ENCODE assay signal across 20 mouse cellular contexts in the genomic region with DNA sequence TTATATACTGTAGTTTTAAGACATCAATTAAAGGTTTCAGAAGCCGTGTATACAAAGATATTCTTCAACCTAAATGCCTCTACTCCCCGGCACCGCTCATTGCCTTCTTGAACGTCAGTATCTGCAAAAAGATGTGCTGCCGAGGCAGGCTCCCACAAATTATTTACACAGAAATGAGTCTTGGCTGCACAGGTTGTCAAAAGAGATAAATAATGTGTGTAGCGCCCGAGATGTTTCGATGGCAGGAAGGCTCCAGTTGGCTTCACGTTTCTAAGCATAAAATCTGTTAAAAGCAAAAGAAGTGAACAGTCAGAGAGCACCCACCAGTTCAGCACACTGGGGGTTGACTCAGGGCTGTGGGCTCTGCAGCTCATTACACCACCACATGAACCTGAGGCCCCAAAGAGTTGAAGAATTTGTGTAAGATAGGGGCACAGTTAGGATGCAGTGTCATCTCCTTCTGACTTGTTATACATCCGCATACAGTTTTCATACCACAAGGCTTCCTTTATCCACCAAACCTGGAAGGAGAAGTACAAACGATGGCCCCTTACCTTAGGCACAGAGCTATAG.
DNase-seq lines count a peak whose midpoint lies in the region; ATAC-seq and TF ChIP-seq lines count a peak whose summit lies in the region.
"Had no signal": no experiment of that assay in that cellular context is flagged by ENCODE, and none has a peak within 500 bp of the region (broad histone marks: within the 10 kb centered on the region; RNA-seq: fewer than 3 reads in every experiment).

No protein-coding gene starts in this region.

- 0 out of 2 replicates have a peak overlapping the region, but pooled peaks have one; percentile 24 for H3K27ac ChIP-seq in forebrain, embryonic 16.5 days (ENCODE audit: low read length)
- no peak overlapping the region for H3K27ac ChIP-seq in forebrain, embryonic 10.5 days
- H3K27ac ChIP-seq in lung, embryonic 14.5 days (ENCODE audit: low read depth) = no peak overlapping the region
- H3K27ac ChIP-seq in limb, embryonic 10.5 days = peak overlapping the region; percentile 82
- no peak overlapping the region; the same call in 1 of the 2 replicates for H3K27ac ChIP-seq in neural tube, embryonic 15.5 days (replicated peaks)
- H3K27ac ChIP-seq in left cerebral cortex, adult 2 months = no peak overlapping the region
- H3K27ac ChIP-seq: kidney, postnatal 0 days; stomach, postnatal 0 days had no signal

- 52% methylated on average over 11 of the region's 11 CpGs for WGBS in forebrain, embryonic 16.5 days
- 92% methylated on average over 11 of the region's 11 CpGs for WGBS in forebrain, embryonic 10.5 days
- 39% methylated on average over 11 of the region's 11 CpGs for WGBS in lung, embryonic 14.5 days
- 41% methylated on average over 11 of the region's 11 CpGs for WGBS in limb, embryonic 10.5 days
- WGBS in neural tube, embryonic 15.5 days = 49% methylated on average over 11 of the region's 11 CpGs

- H3K4me1 ChIP-seq in forebrain, embryonic 16.5 days (replicated peaks; ENCODE audit: control insufficient read depth, insufficient read depth, low read length) = peaks cover 8% of the 10 kb centered on the region
- H3K4me1 ChIP-seq in forebrain, embryonic 10.5 days = peaks cover 11% of the 10 kb centered on the region
- H3K4me1 ChIP-seq in lung, embryonic 14.5 days (ENCODE audit: insufficient read depth) = no peaks in the 10 kb centered on the region
- peaks cover 26% of the 10 kb centered on the region for H3K4me1 ChIP-seq in limb, embryonic 10.5 days
- H3K4me1 ChIP-seq in neural tube, embryonic 15.5 days = peaks cover 13% of the 10 kb centered on the region

- H3K4me3 ChIP-seq in forebrain, embryonic 16.5 days (replicated peaks; ENCODE audit: low read length) = no peak overlapping the region
- H3K4me3 ChIP-seq in forebrain, embryonic 10.5 days = no peak overlapping the region
- no peak overlapping the region for H3K4me3 ChIP-seq in lung, embryonic 14.5 days (ENCODE audit: low read depth, low read length)
- no peak overlapping the region for H3K4me3 ChIP-seq in limb, embryonic 10.5 days
- H3K4me3 ChIP-seq in neural tube, embryonic 15.5 days (replicated peaks) = no peak overlapping the region
- no peak overlapping the region for H3K4me3 ChIP-seq in left cerebral cortex, adult 2 months

- no peak for TF ChIP-seq CTCF in lung, embryonic 14.5 days (IDR thresholded peaks at IDR 0.05; ENCODE audit: low read depth)
- no peak for TF ChIP-seq CTCF in left cerebral cortex, adult 2 months (IDR thresholded peaks at IDR 0.05)

- H3K27me3 ChIP-seq in forebrain, embryonic 16.5 days (replicated peaks; ENCODE audit: control insufficient read depth, insufficient read depth, low read length) = no peaks in the 10 kb centered on the region
- H3K27me3 ChIP-seq in forebrain, embryonic 10.5 days (ENCODE audit: poor library complexity, severe bottlenecking) = no peaks in the 10 kb centered on the region
- H3K27me3 ChIP-seq in lung, embryonic 14.5 days (ENCODE audit: insufficient read depth, low read length) = no peaks in the 10 kb centered on the region
- H3K27me3 ChIP-seq in limb, embryonic 10.5 days (ENCODE audit: low read depth, poor library complexity, severe bottlenecking) = peaks cover 53% of the 10 kb centered on the region
- no peaks in the 10 kb centered on the region for H3K27me3 ChIP-seq in neural tube, embryonic 15.5 days (replicated peaks)

- H3K4me2 ChIP-seq in forebrain, embryonic 16.5 days (ENCODE audit: low read length) = no peak overlapping the region
- no peak overlapping the region for H3K4me2 ChIP-seq in lung, embryonic 14.5 days
- peak overlapping the region; percentile 22 for H3K4me2 ChIP-seq in neural tube, embryonic 15.5 days

- no peaks in the 10 kb centered on the region for H3K9me3 ChIP-seq in forebrain, embryonic 16.5 days (ENCODE audit: control insufficient read depth, low read length)
- H3K9me3 ChIP-seq in forebrain, embryonic 10.5 days = no peaks in the 10 kb centered on the region
- no peaks in the 10 kb centered on the region for H3K9me3 ChIP-seq in lung, embryonic 14.5 days (ENCODE audit: low read depth, low read length)
- no peaks in the 10 kb centered on the region for H3K9me3 ChIP-seq in limb, embryonic 10.5 days (replicated peaks)
- H3K9me3 ChIP-seq in neural tube, embryonic 15.5 days (replicated peaks) = no peaks in the 10 kb centered on the region

- ATAC-seq in forebrain, embryonic 16.5 days = peak; percentile 23; the same call in 1 of the 2 replicates
- ATAC-seq in lung, embryonic 14.5 days (ENCODE audit: insufficient read depth) = no peak
- peak; percentile 61 for ATAC-seq in neural tube, embryonic 15.5 days (ENCODE audit: low FRiP score)

- no peak for DNase-seq in forebrain, embryonic 10.5 days (ENCODE audit: extremely low spot score, low spot score)
- peak; percentile 20 for DNase-seq in lung, embryonic 14.5 days
- DNase-seq in lung, postnatal 25 days (ENCODE audit: low spot score) = no peak
- DNase-seq in limb, embryonic 10.5 days (ENCODE audit: low spot score) = peak; percentile 42
- DNase-seq in left cerebral cortex, adult 2 months (ENCODE audit: extremely low spot score in 1 of 2, low spot score in 2 of 2) = no peak
- DNase-seq in thymus, postnatal 10 days (ENCODE audit: low spot score in 2 of 2) = no peak
- DNase-seq: adrenal gland, postnatal 25 days; cerebellum, adult 18-20 months; cerebellum, postnatal 36 days; gastrocnemius, postnatal 10 days; heart, adult 18-20 months; kidney, adult 18-20 months; liver; lung, postnatal 10 days; right cerebral cortex, postnatal 4 days had no signal

- peak overlapping the region; percentile 15; the same call in 1 of the 2 replicates for H3K9ac ChIP-seq in forebrain, embryonic 16.5 days (replicated peaks; ENCODE audit: low read depth, low read length)
- no peak overlapping the region for H3K9ac ChIP-seq in lung, embryonic 14.5 days
- H3K9ac ChIP-seq in neural tube, embryonic 15.5 days (replicated peaks) = no peak overlapping the region

- intact Hi-C loops in left cerebral cortex, adult 2 months (cut with DNase I) = no loop called here

- no peaks in the 10 kb centered on the region for H3K36me3 ChIP-seq in forebrain, embryonic 16.5 days (ENCODE audit: control insufficient read depth, insufficient read depth)
- no peaks in the 10 kb centered on the region for H3K36me3 ChIP-seq in forebrain, embryonic 10.5 days (replicated peaks)
- H3K36me3 ChIP-seq in lung, embryonic 14.5 days (ENCODE audit: insufficient read depth) = no peaks in the 10 kb centered on the region
- no peaks in the 10 kb centered on the region for H3K36me3 ChIP-seq in limb, embryonic 10.5 days
- no peaks in the 10 kb centered on the region for H3K36me3 ChIP-seq in neural tube, embryonic 15.5 days
- H3K36me3 ChIP-seq: G1E had no signal

Comparison
In these comparisons a context has a peak if more than half of its experiments do, and no peak if none do; other contexts are left out.
1. H3K27ac ChIP-seq: peak in forebrain, embryonic 16.5 days (single experiment) and limb, embryonic 10.5 days (single experiment); none in forebrain, embryonic 10.5 days (single experiment), lung, embryonic 14.5 days (single experiment), neural tube, embryonic 15.5 days (single experiment) and left cerebral cortex, adult 2 months (single experiment).
2. DNase-seq: peak in lung, embryonic 14.5 days (single experiment) and limb, embryonic 10.5 days (single experiment); none in forebrain, embryonic 10.5 days (single experiment), lung, postnatal 25 days (single experiment), left cerebral cortex, adult 2 months (0 of 2) and thymus, postnatal 10 days (0 of 2).